Mouse (Mus musculus) ovary, postnatal 36 days (tissue): Measurements from ENCODE around the gene Rps27.

ENCODE experiments used
- DNase-seq: peaks from one replicate; pipeline ENCODE4 v3.0.0; 2022; ENCODE audit warnings: low spot score, mixed read lengths

Gene Rps27

DNA sequence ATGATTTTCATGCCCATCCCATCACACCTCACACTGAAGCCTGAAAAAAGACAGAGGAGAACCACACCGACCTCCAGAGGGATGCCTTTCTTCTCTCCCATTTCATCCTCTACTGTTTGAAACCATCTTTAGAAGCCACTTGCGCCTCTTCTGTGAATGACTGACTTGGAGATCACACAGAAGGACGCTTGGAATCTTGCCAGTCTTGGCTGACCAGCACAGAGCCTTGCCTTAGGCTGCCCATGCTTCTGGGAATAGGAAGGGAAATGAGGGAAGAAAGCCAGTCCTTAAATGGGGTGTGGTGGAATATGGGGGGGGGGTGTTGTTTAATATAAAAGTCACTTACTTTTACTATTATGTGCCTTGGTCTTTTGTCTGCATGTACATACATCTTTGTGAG, 29.9 kb downstream of the Rps27 start:
- no peak for DNase-seq

DNA sequence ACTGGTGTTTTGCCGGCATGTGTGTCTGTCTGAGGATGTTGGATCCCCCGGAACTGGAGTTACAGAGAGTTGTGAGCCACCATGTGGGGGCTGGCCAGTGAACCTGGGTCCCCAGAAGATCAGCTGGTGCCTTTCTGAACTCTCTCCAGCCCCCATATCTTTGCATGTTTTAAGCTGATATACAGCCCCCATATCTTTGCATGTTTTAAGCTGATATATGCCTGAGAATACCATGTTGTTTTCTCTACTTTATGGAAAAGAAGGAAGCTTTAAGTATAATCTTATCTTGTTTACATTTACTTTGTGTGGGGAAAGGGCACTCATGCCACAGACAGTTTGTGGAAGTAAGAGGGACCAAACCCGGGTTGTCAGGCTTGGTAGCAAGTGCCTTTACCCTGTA, 33.9 kb downstream of the Rps27 start:
- DNase-seq = no peak
